13 mouse cellular contexts compared by ENCODE assay signal in the genomic region with DNA sequence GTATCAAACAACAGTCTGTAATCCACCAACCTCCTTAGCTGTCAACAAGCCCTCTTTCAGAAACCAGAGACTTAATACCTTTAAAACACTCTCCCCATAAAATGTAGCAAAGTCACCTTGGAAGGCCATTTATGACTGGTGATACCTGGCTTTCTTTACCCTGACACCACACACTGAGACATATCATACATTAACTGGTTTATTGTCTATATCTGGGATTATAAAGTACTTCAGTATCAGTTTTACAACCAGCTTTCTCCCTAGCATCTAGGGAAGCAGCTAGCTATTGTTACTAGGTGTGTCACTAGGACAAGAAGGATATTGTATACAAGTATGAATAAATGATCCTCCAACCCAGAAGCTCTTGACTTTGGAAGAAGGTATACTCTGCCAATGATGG.
"Had no signal": no experiment of that assay in that cellular context is flagged by ENCODE, and none has a peak within 500 bp of the region (broad histone marks: within the 10 kb centered on the region; RNA-seq: fewer than 3 reads in every experiment).

No protein-coding gene starts in this region.

- H3K27me3 ChIP-seq: neural tube, embryonic 12.5 days had no signal

- H3K27ac ChIP-seq: left cerebral cortex, adult 2 months; liver, embryonic 14.5 days; neural tube, embryonic 12.5 days had no signal

- DNase-seq: kidney, postnatal 10 days; kidney, postnatal 4 days; liver; lung, adult 2 months; lung, postnatal 36 days; midbrain, embryonic 14.5 days; spleen, adult 18-20 months; thymus, adult 2 months; thymus, postnatal 25 days had no signal

- H3K4me2 ChIP-seq: neural tube, embryonic 12.5 days had no signal

- H3K9me3 ChIP-seq: neural tube, embryonic 12.5 days had no signal

- H3K36me3 ChIP-seq: neural tube, embryonic 12.5 days had no signal

- H3K4me3 ChIP-seq: left cerebral cortex, adult 2 months; neural tube, embryonic 12.5 days had no signal

- H3K9ac ChIP-seq: liver, embryonic 14.5 days; neural tube, embryonic 12.5 days had no signal

- H3K4me1 ChIP-seq: neural tube, embryonic 12.5 days had no signal

- ATAC-seq: lung, postnatal 0 days had no signal
